Mouse (Mus musculus): Measurements from ENCODE around the gene 4930596D02Rik. TPM values are rescaled to one million over a fixed set of nuclear protein-coding genes. Genes with fewer than 3 reads are reported as not detected.
A peak's percentile ranks its signal among the peaks of the same experiment; 100 is the strongest.

The 4930596D02Rik gene
- not detected in 2 replicates for polyA plus RNA-seq (2015; fragmentation: Nextera tagmentation; extraction: Ambion mirVana)

DNA sequence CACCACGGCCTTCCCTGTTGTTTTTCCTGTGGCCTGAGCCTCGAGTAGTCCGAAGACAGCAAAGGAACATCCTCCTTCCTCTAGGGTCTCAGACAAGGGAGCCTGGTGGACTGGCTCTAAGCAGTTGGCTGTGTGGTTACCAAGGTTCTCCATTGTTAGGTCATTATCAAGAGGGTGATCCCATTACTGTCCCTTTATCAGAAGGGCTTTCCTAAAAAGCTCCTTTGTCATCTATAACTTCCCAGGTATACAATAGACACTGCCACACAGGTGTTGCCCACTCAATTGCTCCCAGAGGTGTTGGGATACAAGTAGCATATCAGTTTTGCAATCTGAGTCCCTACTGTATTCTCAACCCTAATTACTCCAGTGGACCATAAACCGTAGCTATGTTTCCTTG lies at the start of gene 4930596D02Rik:
4930596D02Rik (minus strand) TSS at position 101 of the 400 bp plus-strand sequence.
- no peak for ATAC-seq
- Histone ChIP-seq H3K9me3 (replicated peaks) (no peaks in the 10 kb centered on the region; the same call in 1 of the 2 replicates), H3K4me1 (no peaks in the 10 kb centered on the region), H3K36me3 (ENCODE audit: poor library complexity, severe bottlenecking) (no peaks in the 10 kb centered on the region), H3K4me2 (no peak within 1 kb of the TSS), H3K27me3 (no peaks in the 10 kb centered on the region), H3K4me3 (no peak within 1 kb of the TSS), H3K9ac (no peak within 1 kb of the TSS), H3K27ac (no peak within 1 kb of the TSS)
- 83% methylated on average over 4 of the region's 4 CpGs for WGBS

DNA sequence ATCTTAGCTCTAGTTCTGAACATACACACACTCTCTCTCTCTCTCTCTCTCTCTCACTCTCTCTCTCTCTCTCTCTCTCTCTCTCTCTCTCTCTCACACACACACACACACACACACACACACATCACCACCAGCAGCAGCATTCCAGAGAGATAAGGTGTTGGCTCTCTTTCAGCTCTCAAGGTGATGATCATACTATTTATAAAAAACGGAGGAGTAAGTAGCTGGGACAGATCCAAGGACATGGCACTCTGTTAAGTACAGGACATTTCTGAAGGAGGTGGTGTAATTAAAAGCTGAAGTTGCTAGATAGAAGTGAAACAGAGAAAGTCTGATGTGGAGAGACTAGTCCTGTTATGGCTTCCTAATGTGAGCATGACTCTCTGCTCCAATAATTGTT lies 41.5 kb upstream of the 4930596D02Rik start:
- Histone ChIP-seq H3K36me3 (ENCODE audit: poor library complexity, severe bottlenecking) (no peaks in the 10 kb centered on the region), H3K27me3 (no peaks in the 10 kb centered on the region), H3K4me1 (no peaks in the 10 kb centered on the region), H3K9ac (no peak overlapping the region), H3K4me3 (no peak overlapping the region), H3K9me3 (replicated peaks) (no peaks in the 10 kb centered on the region), H3K4me2 (no peak overlapping the region), H3K27ac (no peak overlapping the region)
- WGBS, result 84% methylated on average over 1 of the region's 1 CpGs
- ATAC-seq, result no peak

DNA sequence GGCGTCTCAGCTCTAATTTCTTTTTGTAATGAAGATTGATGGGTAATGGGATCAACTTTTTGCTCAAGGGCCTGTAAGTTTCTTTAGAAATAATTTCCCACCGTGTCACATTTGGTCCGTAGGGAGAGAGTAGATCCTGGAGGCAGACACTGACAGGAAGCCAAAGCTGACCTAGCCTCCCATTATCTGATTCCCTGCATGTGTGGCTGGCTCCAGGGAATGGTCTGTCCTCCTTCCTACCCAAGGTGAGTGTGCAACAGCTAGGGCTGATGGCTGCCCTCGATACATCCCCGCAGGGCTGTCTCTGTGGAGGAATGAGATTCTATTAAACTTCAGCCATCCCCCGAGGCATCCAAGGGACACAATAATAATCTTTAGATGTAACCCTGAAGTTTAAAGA lies 33.5 kb upstream of the 4930596D02Rik start:
- no peak for ATAC-seq
- H3K9ac ChIP-seq, result no peak overlapping the region
- WGBS, result 88% methylated on average over 6 of the region's 6 CpGs
- H3K4me2 ChIP-seq, result no peak overlapping the region
- H3K36me3 ChIP-seq (ENCODE audit: poor library complexity, severe bottlenecking), result no peaks in the 10 kb centered on the region
- no peaks in the 10 kb centered on the region for H3K9me3 ChIP-seq (replicated peaks)
- H3K27me3 ChIP-seq, result no peaks in the 10 kb centered on the region
- H3K4me3 ChIP-seq, result no peak overlapping the region
- H3K27ac ChIP-seq, result no peak overlapping the region
- 0 out of 2 replicates have a peak, but pooled peaks cover 7% of the 10 kb centered on the region for H3K4me1 ChIP-seq

DNA sequence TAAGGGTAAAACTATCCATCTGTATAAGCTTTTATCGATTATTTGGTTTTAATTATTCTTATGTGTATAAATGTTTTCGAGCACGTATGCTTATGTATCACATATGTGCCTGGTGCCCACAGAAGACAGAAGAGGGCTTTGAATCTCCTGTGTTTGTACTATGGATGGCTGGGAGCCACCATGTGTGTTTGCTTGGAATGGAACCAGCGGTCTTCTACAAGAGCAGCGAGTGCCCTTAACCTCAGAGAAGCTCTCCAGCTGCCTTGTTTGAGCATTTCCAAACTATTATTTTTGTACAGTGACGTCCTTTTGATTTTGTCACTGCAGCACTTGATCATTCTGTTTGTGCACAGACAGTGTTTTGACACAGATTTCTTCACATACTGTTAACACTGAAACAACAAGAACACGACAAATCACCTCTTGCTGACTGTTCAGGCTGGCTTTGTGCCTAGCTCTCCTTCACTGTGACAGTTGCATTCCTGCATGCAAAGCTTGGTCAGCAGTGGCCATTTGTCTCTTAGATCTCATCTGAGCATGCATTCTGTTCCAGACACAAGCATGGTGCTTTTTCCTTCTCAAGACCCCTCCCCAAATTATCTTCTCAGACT lies 30.4 kb upstream of the 4930596D02Rik start:
- no peaks in the 10 kb centered on the region for H3K27me3 ChIP-seq
- no peaks in the 10 kb centered on the region for H3K36me3 ChIP-seq (ENCODE audit: poor library complexity, severe bottlenecking)
- no peak overlapping the region for H3K9ac ChIP-seq
- H3K4me2 ChIP-seq, result no peak overlapping the region
- peak; percentile 53 for ATAC-seq
- H3K9me3 ChIP-seq (replicated peaks), result no peaks in the 10 kb centered on the region
- no peak overlapping the region for H3K27ac ChIP-seq
- 65% methylated on average over 7 of the region's 7 CpGs for WGBS
- no peak overlapping the region for H3K4me3 ChIP-seq
- H3K4me1 ChIP-seq, result 0 out of 2 replicates have a peak, but pooled peaks cover 7% of the 10 kb centered on the region

DNA sequence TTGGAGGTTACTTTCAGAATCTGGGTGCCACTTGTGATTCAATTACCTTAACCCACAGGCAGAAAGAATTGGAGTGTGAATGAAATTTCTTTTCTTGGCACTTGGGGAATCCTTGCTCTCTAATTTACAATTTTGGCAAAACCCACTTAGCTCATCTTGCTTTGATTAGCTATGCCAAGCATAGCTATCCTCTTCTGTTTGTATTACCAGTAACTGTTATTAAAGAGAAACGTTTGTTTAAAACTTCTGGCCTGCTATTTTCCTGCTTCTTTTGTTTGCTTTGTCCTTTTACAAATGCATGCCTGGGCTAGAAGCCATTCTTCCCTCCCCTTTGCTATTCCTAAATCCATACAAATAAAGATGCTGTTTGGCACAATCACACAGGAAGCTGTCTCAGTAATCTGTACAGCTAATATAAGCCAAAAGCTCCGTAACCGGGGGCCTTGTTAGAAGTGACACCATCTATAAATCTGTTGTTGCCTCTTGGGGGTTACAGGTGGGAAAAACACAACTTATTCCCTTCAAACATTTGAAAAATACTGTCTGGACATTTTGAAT lies 19.0 kb downstream of the 4930596D02Rik start:
- H3K4me3 ChIP-seq, result no peak overlapping the region
- H3K36me3 ChIP-seq (ENCODE audit: poor library complexity, severe bottlenecking), result no peaks in the 10 kb centered on the region
- no peaks in the 10 kb centered on the region for H3K4me1 ChIP-seq
- no peak overlapping the region for H3K4me2 ChIP-seq
- H3K27me3 ChIP-seq, result no peaks in the 10 kb centered on the region
- WGBS, result 19% methylated on average over 3 of the region's 3 CpGs
- ATAC-seq, result peak; percentile 45; the same call in 1 of the 2 replicates
- H3K9ac ChIP-seq, result no peak overlapping the region
- no peaks in the 10 kb centered on the region for H3K9me3 ChIP-seq (replicated peaks)
- no peak overlapping the region for H3K27ac ChIP-seq

DNA sequence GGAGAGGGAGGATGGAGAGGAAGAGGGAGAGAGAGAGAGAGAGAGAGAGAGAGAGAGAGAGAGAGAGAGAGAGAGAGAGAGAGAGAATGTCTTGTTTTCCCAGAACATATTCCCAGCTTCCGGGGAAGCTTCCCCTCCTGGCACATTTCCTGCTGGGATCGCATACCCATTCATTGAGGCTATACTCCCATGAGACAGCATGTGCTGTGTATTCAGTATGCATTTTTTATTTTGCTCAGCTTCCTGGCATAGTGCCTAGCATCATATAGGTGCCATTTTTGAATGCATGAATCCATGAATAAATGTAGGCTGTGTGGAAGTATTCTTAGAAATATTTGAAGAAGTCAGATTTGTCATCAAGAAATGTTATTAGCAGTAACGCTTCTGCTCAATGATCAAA lies 31.7 kb downstream of the 4930596D02Rik start:
- WGBS, result 83% methylated on average over 3 of the region's 3 CpGs
- H3K4me1 ChIP-seq, result no peaks in the 10 kb centered on the region
- H3K27me3 ChIP-seq, result no peaks in the 10 kb centered on the region
- no peak overlapping the region for H3K4me2 ChIP-seq
- no peak for ATAC-seq
- H3K9me3 ChIP-seq (replicated peaks), result no peaks in the 10 kb centered on the region
- H3K4me3 ChIP-seq, result no peak overlapping the region
- H3K36me3 ChIP-seq (ENCODE audit: poor library complexity, severe bottlenecking), result no peaks in the 10 kb centered on the region
- H3K27ac ChIP-seq, result no peak overlapping the region
- no peak overlapping the region for H3K9ac ChIP-seq

DNA sequence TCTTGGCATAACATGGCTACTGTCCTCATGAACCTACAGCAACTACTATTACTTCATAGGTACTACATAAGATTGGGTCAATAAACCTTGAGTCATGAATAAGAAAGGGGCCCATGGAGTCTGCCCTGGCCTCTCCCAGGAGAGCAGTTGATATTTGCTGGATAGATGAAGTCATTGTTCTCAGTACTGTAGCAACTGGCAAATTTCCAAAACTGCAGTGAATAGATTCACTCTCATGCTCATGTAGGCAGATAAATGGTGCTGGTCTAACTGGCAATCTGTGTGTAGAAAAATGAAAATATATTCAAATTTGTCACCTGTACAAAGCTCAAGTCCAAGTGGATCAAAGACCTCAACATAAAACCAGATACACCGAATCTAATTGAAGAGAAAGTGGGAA lies 38.5 kb downstream of the 4930596D02Rik start:
- Histone ChIP-seq H3K4me1 (no peaks in the 10 kb centered on the region), H3K4me3 (no peak overlapping the region), H3K27ac (no peak overlapping the region), H3K36me3 (ENCODE audit: poor library complexity, severe bottlenecking) (no peaks in the 10 kb centered on the region), H3K9ac (no peak overlapping the region), H3K4me2 (no peak overlapping the region), H3K27me3 (no peaks in the 10 kb centered on the region), H3K9me3 (replicated peaks) (no peaks in the 10 kb centered on the region)
- WGBS, result 88% methylated on average over 1 of the region's 1 CpGs
- ATAC-seq, result no peak
